Mouse (Mus musculus) liver, embryonic 12.5 days (tissue): ENCODE data around the gene Vmn1r22. TPM values are rescaled to one million over a fixed set of nuclear protein-coding genes. Genes with fewer than 3 reads are reported as not detected.
"Not testable (repeated sequence)": the region's sequence is repeated elsewhere in the genome, so short reads cannot be mapped to it uniquely, and the experiment has no call there.

Source experiments
- ATAC-seq: fragments of 200-750 bp; cut with Nextera tagmentation; 2 replicates; pipeline ENCODE4 v1.8.0; 2017; ENCODE audit warnings: moderate number of reproducible peaks, mild to moderate bottlenecking, moderate library complexity
- H3K27ac ChIP-seq: fragments of 300-500 bp; sonication (generic); 2 replicates; pipeline ENCODE4 v1.5.1; 2016; ENCODE audit warnings: mild to moderate bottlenecking
- H3K27me3 ChIP-seq: fragments of 300-500 bp; sonication (generic); replicated peaks from 2 replicates; pipeline ENCODE4 v1.6.1; 2016; ENCODE audit warnings: mild to moderate bottlenecking, moderate library complexity
- H3K36me3 ChIP-seq: fragments of 300-500 bp; sonication (generic); 2 replicates; pipeline ENCODE4 v1.6.1; 2016; ENCODE audit warnings: mild to moderate bottlenecking, moderate library complexity
- H3K4me1 ChIP-seq: fragments of 300-500 bp; sonication (generic); 2 replicates; pipeline ENCODE4 v1.6.1; 2016
- H3K4me2 ChIP-seq: fragments of 300-500 bp; sonication (generic); 2 replicates; pipeline ENCODE4 v1.6.1; 2016; ENCODE audit warnings: mild to moderate bottlenecking, moderate library complexity
- H3K4me3 ChIP-seq: fragments of 300-500 bp; sonication (generic); 2 replicates; pipeline ENCODE4 v1.5.1; 2016; ENCODE audit warnings: mild to moderate bottlenecking, moderate library complexity
- H3K9ac ChIP-seq: fragments of 300-500 bp; sonication (generic); 2 replicates; pipeline ENCODE4 v1.6.1; 2016; ENCODE audit warnings: mild to moderate bottlenecking, moderate library complexity
- H3K9me3 ChIP-seq: fragments of 300-500 bp; sonication (generic); replicated peaks from 2 replicates; pipeline ENCODE4 v1.6.1; 2016; ENCODE audit warnings: mild to moderate bottlenecking, moderate library complexity
- whole genome bisulfite sequencing: fragments of 180-500 bp; shearing (Covaris S2); methylation state at CpG from one replicate; pipeline ENCODE4 v1.1.7; 2016; ENCODE audit not compliant: insufficient replicate concordance; 5-methylcytosine and 5-hydroxymethylcytosine counted together
- polyA plus RNA-seq: library from polyadenylated mRNA; unstranded; fragments of >200 nt; fragmentation: Nextera tagmentation; extraction: Ambion mirVana; gene quantifications from 2 replicates; pipeline ENCODE4 v1.2.1, GENCODE M21; 2016

Gene Vmn1r22
- polyA plus RNA-seq = not detected in 2 replicates

- no peak within 1 kb of the TSS for H3K9ac ChIP-seq
- H3K36me3 ChIP-seq = no peaks in the 10 kb centered on the region
- no peak within 1 kb of the TSS for H3K4me3 ChIP-seq
- H3K9me3 ChIP-seq = no peaks in the 10 kb centered on the region
- no peak for ATAC-seq
- 58% methylated on average over 1 of the region's 1 CpGs for WGBS
- no peaks in the 10 kb centered on the region for H3K27me3 ChIP-seq
- H3K4me1 ChIP-seq = no peaks in the 10 kb centered on the region
- no peak within 1 kb of the TSS for H3K4me2 ChIP-seq
- no peak within 1 kb of the TSS for H3K27ac ChIP-seq
These were observed at the start of gene Vmn1r22 for GRCm38 (mm10) chr6:57907928-57908327. TSS of gene Vmn1r22 (minus strand) at chr6:57908028.

GRCm38 (mm10) chr6:57926738-57927137, 18.9 kb upstream of the Vmn1r22 start, which contains the start of gene Vmn1r23:
TSS of gene Vmn1r23 (minus strand) at chr6:57926838.
- Histone ChIP-seq H3K9me3 (no peaks in the 10 kb centered on the region), H3K9ac (no peak within 1 kb of the TSS), H3K36me3 (no peaks in the 10 kb centered on the region), H3K27ac (no peak within 1 kb of the TSS), H3K4me1 (no peaks in the 10 kb centered on the region), H3K4me2 (no peak within 1 kb of the TSS), H3K4me3 (no peak within 1 kb of the TSS), H3K27me3 (no peaks in the 10 kb centered on the region)
- ATAC-seq = no peak
- 80% methylated on average over 1 of the region's 1 CpGs for WGBS

- Histone ChIP-seq H3K27me3 (no peaks in the 10 kb centered on the region), H3K4me3 (no peak overlapping the region), H3K4me1 (peaks cover 8% of the 10 kb centered on the region), H3K36me3 (no peaks in the 10 kb centered on the region), H3K9me3 (no peaks in the 10 kb centered on the region), H3K27ac (0 out of 2 replicates have a peak overlapping the region, but pooled peaks have one; percentile 7), H3K9ac (no peak overlapping the region; the same call in 1 of the 2 replicates), H3K4me2 (peak overlapping the region; percentile 39; the same call in 1 of the 2 replicates)
- 43% methylated on average over 6 of the region's 6 CpGs for WGBS
- ATAC-seq = peak; percentile 83
These were observed 48.5 kb downstream of the Vmn1r22 start for GRCm38 (mm10) chr6:57859043-57860042.

GRCm38 (mm10) chr6:57851177-57851576, 56.7 kb downstream of the Vmn1r22 start:
- not testable (repeated sequence) for H3K4me2 ChIP-seq, H3K27me3 ChIP-seq, H3K9ac ChIP-seq, H3K27ac ChIP-seq, H3K9me3 ChIP-seq, ATAC-seq, H3K4me3 ChIP-seq, H3K36me3 ChIP-seq, H3K4me1 ChIP-seq
- 75% methylated on average over 5 of the region's 5 CpGs for WGBS

- 37% methylated on average over 1 of the region's 1 CpGs for WGBS
- Histone ChIP-seq H3K4me2 (no peak within 1 kb of the TSS), H3K9ac (no peak within 1 kb of the TSS), H3K4me3 (no peak within 1 kb of the TSS), H3K27ac (no peak within 1 kb of the TSS), H3K27me3 (no peaks in the 10 kb centered on the region), H3K36me3 (no peaks in the 10 kb centered on the region), H3K4me1 (no peaks in the 10 kb centered on the region), H3K9me3 (no peaks in the 10 kb centered on the region)
- ATAC-seq = no peak
These were observed 57.5 kb downstream of the Vmn1r22 start, which contains the start of gene Vmn1r21 for GRCm38 (mm10) chr6:57850286-57850685. TSS of gene Vmn1r21 (minus strand) at chr6:57850343.

Other genes with a start within 250 kb of the Vmn1r22 start
- 8.7 and 9.1 TPM in 2 replicates for gene Pyurf, start 215.9 kb downstream of the Vmn1r22 start, polyA plus RNA-seq
- 17.1 and 18.7 TPM in 2 replicates for gene Lancl2, start 205.5 kb downstream of the Vmn1r22 start, polyA plus RNA-seq
- gene Vopp1, start 82.9 kb downstream of the Vmn1r22 start, polyA plus RNA-seq = 41.1 and 44.4 TPM in 2 replicates
- gene Vmn1r21, start 57.7 kb downstream of the Vmn1r22 start, polyA plus RNA-seq = not detected in 2 replicates
- not detected in 2 replicates for gene Vmn1r23, start 18.8 kb upstream of the Vmn1r22 start, polyA plus RNA-seq
- not detected in 2 replicates for gene Vmn1r24, start 53.5 kb upstream of the Vmn1r22 start, polyA plus RNA-seq
- gene Vmn1r25, start 72.8 kb upstream of the Vmn1r22 start, polyA plus RNA-seq = not detected in 2 replicates
- not detected in 2 replicates for gene Vmn1r26, start 107.1 kb upstream of the Vmn1r22 start, polyA plus RNA-seq